Mouse (Mus musculus) liver, embryonic 14.5 days (tissue): Measurements from ENCODE around the gene A930004D18Rik.

Source experiments
- CTCF ChIP-seq: IDR thresholded peaks from 2 replicates; pipeline ENCODE4 v1.5.1; 2016; ENCODE audit warnings: antibody characterized with exemption, low read depth, control low read depth
- EP300 ChIP-seq: IDR thresholded peaks from 2 replicates; pipeline ENCODE4 v1.6.1; 2016; ENCODE audit warnings: antibody characterized with exemption, low read depth

GRCm38 (mm10) chr2:18051026-18051830 lies 13.7 kb upstream of the A930004D18Rik start:
- TF ChIP-seq CTCF (no peak), EP300 (no peak)
